Mouse (Mus musculus) granulocyte monocyte progenitor cell, adult 5-6 weeks (primary cell): ENCODE measurements around the gene Nadsyn1. TPM values are rescaled to one million over a fixed set of nuclear protein-coding genes. Genes with fewer than 3 reads are reported as not detected.

Experiments used
- ATAC-seq: replicated peaks from 2 replicates; pipeline ENCODE4 v1.8.0; 2016; ENCODE audit warnings: mild to moderate bottlenecking, moderate TSS enrichment, inconsistent platforms; ENCODE audit not compliant: poor library complexity, severe bottlenecking
- total RNA-seq, 2 experiments: library from RNA; stranded (forward) in 1 of 2; stranded (reverse) in 1 of 2; fragments of 200-712, 200-1000 nt in 1 of 2; fragments of >200 nt in 1 of 2; fragmentation: Nextera tagmentation in 1 of 2; gene quantifications; 2 replicates each; pipeline ENCODE4 v1.2.3; 2014 to 2017

Nadsyn1 gene
- total RNA-seq (2014; fragmentation: Nextera tagmentation) (5.1 and 10.5 TPM in 2 replicates), total RNA-seq (2017) (13.2 and 16.4 TPM in 2 replicates)

DNA sequence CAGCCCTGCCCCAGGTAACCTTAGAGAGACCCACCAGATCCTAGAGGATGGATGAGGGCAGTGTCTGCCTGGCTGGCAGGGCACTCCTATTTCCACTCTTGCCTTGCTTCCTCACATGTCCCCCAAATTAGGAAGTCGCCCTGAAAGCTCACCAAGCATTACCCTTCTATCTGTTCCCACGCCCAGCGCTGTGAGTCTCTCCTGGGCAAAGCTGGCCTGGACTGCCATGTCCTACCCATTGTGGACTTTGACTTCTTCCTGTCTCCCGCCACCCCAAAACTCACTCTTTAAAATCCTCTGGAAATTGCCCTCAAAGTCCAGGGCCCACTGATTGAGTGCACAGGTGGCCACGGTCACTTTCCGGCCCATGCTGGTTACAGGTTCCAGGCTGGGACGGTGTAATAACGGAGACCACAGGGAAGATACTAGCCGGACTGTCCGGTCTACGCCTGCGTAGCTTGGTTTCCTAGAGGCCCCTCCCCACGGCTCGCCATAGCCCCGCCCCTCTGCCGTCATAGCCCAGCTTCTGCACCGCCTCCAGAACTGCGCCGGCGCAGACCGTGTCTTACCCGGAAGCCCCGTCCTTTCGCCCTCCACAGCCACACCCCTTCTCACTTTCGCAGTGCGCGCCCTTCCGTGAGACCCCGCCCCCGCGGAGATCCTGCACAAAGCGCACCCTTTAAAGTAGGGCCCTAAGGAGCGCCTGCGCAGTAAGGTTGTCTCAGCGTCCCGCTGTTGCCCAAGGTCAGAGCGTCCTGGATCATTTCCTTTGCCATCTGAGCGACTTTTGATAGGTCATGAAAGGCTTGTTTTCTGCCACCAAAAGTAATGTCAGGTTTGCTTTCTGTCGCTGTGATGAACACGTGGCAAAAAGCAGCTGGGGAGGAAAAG lies at the start of gene Nadsyn1, which contains the start of gene Dhcr7:
Gene Nadsyn1, minus strand, starts transcription at position 475 of the 891 bp plus-strand sequence.
Gene Dhcr7, plus strand, starts transcription at position 771 of the 891 bp plus-strand sequence.
- ATAC-seq: peak; percentile 93

DNA sequence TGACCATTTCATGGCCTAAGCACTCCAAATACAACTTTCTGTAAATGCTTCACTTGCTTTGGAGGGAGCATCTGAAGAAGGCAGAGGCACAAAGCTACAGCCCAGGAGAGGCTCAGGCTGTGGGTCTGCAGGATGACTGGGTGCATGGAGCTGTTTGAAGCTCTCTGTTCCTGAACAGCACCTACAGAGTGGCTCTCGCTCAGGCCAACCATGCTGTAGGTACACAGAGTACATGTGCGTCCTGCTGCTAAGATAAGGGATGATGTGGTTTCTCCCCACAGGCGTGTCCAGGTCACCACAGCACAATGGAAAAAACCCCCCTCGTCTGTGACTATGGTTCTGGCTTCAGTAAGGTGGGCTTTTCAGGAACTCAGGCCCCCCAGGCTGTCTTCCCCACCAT lies 46.2 kb upstream of the Nadsyn1 start:
- ATAC-seq: no peak

DNA sequence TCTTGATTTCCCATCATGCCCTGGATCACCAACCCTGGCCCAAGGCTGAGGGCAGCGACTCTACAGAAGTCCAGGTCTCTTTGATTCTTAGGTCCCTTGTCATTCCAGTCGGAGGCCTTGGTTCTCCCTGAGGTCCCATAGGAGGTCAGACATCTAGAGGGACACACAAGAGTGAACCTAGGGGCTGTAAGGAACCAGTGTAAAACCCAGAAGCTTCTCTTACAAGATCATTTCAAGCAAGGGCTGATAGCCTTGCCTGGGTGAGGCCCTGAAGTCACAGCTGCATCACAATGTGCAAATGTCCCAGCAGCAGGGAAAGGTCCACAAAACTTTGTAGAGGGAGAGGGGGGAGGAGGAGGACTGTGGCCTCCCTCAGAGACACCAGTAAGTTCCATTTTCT lies 43.9 kb upstream of the Nadsyn1 start, which contains the start of gene Gm498:
Gene Gm498, plus strand, starts transcription at position 301 of the 400 bp plus-strand sequence.
- ATAC-seq: no peak

DNA sequence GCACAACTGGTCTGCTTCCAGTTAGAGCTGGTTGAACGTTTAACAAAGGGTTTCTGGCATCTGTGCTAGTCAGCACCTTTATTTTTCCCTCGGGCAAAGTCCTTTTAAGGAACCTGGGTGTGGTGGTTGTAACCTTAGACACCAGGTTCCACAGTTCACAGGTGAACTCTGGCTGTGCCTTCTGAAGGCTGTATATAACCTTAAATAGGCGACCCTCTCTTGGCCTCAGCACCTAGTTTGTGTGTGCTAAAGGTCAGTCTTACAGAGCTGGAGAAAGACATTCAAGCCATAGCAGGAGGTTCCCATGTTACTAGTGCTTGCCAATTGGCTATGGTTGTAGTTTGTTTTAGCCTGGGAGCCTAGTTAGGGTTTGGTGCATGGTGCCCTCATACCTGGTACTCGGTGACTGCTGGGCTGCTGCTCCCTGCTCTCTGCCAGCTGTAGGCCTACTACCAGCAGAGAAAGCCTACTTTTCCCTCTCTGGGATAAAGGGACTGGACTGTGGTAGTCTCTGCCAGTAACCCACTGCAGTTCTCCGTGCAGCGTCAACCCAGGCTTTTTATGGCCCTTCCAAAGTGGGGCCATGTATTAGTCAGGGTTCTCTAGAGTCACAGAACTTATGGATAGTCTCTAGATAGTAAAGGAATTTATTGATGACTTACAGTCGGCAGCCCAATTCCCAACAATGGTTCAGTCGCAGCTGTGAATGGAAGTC lies 26.3 kb upstream of the Nadsyn1 start:
- ATAC-seq: no peak

DNA sequence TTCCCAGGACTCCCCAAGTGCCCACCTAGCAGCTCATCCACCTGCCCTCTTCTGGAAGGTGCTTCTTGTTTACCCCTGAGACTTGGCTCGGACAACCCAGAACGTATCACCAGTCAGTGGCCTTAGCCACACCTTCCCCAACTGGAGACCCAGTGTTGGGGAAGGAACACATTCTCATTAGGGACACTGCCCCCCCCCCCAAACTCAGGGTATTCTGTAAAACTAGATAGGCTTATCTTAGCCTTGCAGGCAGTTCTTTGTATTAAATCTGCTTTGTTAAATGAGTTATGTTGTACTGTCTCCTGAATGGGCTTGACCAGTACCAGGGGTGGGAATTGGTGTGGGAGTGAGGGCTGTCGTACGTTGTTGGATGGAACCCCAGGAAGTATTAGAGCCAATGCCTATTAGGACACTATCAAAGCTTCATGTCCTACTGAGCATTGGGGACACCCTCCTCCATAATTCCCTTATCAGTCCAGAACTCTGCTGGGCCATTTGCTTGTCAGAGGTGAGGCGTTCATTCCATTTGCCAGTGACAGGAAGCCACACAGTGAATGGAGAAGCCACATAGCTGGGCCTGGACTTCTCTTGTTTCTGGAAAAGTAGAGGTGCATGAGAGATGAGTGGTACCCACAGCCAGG lies 25.6 kb upstream of the Nadsyn1 start:
- ATAC-seq: no peak

DNA sequence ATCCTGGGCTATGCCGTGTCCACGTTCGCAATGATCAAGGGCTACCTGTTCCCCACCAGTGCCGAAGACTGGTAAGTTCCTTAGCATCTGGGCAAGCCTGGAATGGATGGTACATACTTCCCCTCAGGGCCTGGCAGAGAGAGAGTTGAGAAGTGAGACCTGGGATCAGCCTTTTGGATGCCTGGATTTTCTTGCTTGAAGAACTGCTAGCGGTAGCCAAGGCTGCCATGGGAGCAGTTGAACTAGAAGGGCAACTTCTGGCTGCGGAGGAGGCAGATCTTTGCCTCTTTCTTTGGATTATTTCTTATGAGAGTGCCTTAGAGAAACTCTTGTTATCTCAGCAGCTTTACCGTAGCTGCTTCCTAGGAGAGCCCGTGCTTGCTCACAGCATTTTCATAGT lies 18.7 kb upstream of the Nadsyn1 start:
- no peak for ATAC-seq

DNA sequence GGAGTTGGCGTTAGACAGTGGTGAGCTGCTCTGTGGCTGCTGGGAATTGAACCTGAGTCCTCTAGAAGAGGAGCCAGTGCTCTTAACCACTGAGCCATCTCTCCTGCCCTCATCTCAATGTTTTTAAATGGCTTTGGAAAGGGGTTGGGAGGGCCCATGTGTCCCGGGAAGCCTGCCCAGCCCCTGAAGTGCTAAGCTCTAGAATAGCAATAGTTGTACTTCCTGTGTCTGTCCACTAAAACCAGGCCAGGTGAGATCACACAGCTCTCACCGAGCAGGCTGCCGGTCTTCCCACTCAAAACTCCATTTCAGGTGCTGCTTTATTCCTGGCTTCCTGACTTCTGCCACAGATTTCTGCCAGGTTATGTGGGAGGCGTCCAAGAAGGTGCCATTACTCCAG lies 17.5 kb upstream of the Nadsyn1 start:
- no peak for ATAC-seq

DNA sequence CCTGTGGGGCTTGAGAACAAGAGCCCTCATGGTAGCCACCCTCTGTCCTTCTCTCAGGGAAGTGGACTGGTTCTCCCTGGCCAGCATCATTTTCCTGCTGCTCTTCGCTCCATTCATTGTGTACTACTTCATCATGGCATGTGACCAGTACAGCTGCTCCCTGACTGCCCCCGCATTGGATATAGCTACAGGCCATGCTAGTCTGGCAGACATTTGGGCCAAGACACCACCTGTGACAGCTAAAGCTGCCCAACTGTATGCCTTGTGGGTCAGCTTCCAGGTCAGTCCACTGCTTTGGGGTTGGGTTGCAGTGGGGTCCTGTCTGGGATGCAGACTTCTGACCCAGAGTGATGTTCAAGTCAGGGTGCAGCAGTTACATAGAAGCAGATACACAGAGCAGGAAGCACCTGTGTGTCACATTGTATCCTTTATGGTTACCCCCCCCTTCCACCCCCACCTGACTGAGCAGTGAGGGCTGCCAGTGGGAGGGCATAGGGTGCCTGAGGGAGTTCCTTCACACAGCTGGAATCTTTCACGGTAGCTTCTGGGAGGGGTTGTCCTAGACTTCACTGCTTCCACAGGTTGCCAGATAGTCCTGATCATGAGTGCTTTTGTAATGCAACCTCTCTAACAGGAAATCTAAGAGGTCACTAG lies 15.2 kb upstream of the Nadsyn1 start:
- ATAC-seq: no peak

DNA sequence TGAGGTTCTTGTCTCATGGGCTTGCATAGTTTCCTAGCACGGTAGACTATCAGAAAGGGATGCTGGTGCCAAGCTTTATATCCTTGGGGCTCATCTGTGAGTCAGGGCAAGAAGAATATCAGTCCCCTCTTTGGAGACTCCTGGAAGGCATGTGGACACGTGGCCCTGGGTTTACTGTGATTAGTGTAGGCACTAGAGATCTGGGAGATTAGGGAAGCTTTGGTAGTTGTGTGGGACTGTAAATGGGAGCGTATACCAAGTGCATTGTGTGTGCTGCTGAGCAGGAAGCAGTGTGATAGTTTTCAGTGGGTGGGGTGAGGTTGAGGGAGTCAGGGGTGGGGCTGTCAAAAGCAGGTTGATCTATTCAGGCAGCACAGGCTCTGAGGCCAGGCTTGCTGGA lies 12.3 kb upstream of the Nadsyn1 start:
- ATAC-seq: no peak

DNA sequence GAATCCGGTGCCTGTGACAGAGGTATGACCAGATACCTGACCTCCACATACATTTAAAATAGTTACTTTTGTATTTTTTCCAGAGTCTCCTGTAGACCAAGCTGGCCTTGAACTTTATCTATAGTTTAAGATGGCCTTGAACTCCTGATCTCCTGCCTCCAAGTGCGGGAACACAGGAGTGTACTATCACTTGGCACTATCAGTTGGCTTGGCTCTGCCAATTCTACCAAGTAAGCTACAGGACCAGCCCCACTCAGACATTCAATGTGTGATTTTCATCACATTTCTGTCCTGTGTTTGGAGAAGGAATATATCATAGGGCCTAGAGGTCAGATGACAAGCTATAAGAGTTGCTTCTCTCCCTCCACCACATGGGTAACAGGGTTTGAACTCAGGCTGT lies 11.7 kb upstream of the Nadsyn1 start:
- ATAC-seq: no peak

DNA sequence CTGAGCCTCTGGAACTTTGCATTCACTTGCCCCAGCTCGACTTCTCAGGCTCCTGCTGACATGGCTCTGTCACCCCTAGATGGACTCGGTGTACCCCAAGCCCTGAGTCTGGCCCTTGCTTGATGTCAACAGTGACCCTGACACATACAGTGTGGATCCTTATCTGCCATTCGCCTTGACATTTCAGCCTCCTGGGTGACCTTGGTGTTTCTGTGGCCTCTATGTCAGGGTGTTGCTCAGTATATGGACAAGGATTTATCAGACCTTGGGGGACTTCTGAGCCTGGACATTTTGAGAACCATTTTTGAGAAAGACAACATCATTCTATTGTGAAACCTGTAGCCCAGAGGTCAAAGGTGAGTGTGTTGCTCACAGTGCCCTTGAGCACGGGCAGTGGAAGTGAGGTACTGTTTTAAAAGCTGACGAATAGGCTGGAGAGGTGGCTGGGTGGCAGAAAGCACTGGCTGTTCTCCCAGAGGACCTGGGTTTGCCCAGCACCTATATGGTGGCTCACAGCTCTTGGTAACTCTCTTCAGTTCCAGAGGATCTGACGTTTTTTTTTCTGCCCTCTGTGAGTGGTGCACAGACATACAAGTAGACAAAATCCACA lies 11.0 kb upstream of the Nadsyn1 start:
- ATAC-seq: no peak

DNA sequence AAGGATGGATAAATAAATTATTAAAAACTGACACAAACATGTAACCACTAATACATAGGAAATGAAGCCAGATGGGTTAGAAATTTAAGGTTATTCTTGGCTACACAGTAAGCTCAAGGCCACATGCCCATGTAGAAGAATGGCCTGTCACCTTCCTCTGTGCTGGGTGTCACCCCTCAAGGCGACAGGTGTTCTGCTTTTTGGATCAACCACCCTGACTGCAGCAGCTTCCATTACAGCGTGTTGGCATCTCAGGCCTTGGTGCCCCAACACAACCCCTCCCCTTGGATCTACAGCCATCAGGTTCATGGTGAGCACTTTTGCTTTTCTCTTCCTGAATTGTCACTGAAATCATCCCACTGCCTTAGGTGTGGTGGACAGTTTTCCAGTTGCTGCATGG lies 10.0 kb upstream of the Nadsyn1 start:
- no peak for ATAC-seq

DNA sequence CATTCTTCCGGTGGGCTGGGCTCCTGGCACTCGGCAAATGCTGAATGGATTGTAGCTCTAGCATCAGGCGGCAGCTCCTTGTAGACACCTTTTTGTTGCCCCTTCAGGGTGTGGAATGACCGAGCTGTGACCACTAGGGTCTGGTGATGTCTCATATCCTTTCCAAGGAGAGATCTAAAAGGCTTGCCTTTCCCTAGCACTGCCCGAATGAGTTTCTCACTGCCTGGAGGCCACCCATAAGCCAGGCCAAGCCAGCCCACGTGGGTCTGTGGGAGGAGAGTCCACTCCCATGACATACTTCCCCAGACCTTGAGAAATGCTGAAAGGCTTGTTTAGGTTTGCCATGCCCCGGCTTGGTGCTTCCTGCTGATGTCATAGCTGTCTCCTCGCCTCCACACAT lies 9.5 kb upstream of the Nadsyn1 start:
- ATAC-seq: no peak

DNA sequence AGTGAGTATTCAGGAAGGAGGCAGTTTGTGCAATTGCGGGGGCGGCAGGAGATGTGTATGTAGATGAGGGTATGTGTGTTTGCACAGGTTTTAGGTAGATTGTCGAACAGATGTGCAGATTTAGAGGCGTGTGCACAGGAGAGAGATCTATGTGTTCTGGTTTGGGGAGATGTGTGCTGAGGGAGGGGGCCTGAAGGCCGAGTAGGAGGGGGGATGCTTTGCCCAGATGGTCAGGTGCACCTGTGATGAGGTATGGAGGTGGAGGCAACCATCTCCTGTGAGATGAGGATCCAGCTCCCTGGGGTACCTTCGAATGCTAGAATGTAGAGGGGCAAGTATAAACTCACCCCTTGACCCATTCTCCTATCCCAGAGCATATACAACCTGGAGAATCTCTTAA lies 7.8 kb upstream of the Nadsyn1 start:
- no peak for ATAC-seq

DNA sequence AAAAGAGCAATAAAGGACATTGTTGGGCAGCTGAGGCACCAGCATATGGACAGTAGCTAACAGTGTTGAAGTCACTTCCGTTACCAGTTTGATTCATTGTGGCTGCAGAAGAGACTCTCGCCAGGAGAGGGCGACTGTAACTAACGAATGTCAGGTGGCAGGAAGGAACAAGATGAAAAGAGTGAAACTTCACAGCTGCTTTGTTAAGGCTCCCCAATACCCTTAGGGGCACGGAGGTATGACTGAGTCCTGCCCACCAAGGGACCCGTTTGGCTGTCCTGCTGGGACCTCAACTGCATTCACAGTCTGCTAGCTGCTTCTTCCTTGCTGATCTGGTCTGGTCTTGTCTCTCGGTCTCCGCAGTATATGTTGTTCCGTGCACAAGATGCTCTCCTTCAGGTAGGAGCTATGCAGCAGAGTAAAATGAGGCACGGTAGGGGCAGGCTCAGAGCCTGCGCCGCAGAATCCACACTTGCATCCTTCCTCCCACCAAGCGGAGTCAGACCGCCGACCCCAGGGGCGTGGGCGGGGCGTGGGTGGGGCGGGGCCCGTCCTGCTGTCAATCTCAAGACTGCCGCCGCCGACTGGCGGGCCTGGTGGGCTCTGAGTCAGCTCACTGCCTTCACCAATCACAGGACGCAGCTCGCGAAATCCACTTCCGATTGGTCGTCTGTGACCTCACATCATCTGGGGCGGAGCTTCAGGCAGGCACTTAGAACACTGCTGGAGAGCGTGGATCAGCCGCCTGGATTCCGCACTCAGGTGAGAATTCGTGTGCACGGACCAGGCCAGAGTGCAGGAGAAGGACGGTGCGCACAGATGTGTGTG lies 7.1 kb upstream of the Nadsyn1 start:
- ATAC-seq: peak; percentile 88

DNA sequence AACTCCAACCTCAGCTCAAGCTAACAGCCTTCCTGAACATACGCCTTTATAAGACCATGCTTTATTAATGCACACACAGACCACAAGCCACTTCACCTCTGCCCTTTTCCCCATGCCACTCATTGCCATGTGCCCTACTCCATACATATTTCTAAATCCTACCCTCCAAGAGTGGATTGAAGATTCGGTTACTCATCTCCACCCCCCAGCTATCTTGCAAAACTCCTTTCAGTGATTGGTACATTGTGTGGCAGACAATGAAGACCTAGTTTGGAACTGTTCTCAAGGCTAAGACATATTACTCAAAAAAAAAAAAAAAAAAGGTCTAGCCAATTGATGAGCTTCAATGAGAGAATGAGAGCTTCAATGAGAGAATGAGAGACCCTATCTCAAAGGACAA lies 4.3 kb upstream of the Nadsyn1 start:
- no peak for ATAC-seq

DNA sequence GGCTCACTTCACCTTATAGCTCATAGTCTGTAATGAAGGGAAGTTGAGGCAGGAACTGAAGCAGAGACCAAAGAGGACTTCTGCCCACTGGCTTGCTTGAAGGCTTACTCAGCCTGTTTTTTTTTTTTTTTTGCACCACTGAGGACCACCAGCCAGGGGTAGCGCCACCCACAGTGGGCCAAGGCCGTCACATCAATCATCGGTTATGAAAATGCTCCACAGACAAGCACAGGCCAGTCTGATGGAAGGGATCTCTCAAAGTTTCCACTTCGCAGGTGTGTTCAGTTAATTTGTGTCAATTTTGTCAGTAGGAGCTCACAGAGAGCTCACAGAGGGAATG lies 587 bp upstream of the Nadsyn1 start:
- ATAC-seq: no peak

DNA sequence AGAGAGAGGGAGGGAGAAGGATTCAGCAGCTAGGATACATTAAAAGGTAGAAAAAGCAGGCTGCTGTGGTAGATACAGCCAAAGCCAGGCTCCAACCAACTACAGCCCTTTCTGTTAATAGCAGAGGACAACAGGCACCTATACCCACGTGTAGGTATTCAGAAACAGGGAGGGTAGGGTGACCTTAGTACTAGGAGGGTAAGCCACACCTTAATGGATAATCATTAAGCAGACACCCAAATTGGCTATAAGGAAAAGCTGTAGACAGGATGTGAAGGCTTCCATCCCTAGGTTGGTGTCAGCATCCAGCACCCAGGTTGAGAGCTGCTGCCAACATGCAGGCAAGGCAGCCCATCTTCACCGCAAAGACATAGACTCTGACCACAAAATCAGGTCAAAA lies 1.4 kb downstream of the Nadsyn1 start:
- ATAC-seq: no peak

DNA sequence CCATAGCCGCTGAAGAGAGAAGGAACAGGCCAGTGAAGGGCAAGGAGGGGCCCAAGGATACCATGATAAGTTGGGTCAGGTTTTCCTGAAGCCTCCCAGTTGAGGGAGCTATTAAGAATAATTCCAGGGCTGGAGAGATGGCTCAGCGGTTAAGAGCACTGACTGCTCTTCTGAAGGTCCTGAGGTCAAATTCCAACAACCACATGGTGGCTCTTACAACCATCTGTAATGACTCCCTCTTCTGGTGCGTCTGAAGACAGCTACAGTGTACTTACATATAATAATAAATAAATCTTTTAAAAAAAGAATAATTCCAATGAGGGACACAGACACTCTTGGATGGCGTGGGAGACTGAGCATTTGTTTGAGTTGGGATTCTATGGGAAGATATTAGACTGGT lies 3.4 kb downstream of the Nadsyn1 start:
- ATAC-seq: no peak
